Mouse (Mus musculus) heart, adult 8-10 months (tissue): ENCODE results near the gene Eci2. TPM values are rescaled to one million over a fixed set of nuclear protein-coding genes. Genes with fewer than 3 reads are reported as not detected.
"Not testable (repeated sequence)": the region's sequence is repeated elsewhere in the genome, so short reads cannot be mapped to it uniquely, and the experiment has no call there.

ENCODE experiments used
- DNase-seq: peaks from one replicate; pipeline ENCODE4 v3.0.0; 2022; ENCODE audit warnings: low spot score
- total RNA-seq, 4 experiments: library from RNA; stranded (reverse); gene quantifications; 2 replicates each; pipeline ENCODE4 v1.2.4; 2022

Eci2 gene
- total RNA-seq, 4 experiments from 2014 or later = 234 to 273 (median 251) TPM

DNA sequence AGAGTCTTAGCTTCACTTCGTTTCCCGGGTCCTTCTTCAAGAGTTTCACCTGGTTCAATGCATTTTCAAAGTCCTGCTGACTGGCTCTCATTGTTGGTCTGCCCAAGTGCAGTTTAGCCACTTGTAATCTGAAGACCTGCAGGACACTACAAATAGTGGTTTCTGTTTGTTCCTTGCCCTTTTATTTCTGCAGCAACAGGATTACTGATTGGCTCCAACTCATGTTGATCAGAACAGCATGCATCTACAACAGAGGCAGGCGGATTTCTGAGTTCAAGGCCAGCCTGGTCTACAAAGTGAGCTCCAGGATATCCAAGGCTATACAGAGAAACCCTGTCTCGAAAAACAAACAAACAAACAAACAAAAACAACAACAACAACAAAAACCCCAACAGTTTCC, 33.8 kb downstream of the Eci2 start:
- DNase-seq = no peak

DNA sequence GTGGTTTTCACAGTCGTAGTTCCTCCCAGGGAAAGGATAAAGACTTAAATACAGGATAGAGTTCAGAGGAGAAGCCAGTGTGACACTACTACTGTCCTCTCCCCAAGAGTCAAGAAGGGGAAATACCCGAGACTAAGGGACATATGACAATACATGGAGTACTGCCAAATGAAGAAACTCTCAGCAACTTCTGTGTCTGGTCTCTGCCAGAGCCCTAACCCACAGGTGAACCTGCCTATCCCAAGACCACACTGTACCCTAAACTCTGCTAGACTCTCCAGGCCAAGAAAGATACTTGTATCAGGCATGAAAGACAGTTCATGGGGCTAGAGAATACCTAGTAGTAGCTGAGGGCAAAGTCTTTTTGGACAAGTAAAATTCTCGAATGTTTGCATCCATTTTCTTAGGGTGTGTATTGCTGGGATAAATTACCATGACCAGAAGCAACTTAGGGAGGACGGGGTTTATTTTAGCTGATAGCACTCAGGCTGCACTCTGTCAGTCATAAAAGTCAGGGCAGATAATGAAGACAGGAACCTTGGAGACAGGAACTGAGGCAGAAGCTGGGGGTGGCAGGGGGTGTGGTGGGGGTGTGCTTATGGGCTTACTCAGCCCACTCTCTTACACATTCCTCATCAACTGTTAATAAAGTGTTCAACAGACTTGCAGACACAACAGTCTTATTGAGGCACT, 35.2 kb downstream of the Eci2 start:
- DNase-seq = no peak

DNA sequence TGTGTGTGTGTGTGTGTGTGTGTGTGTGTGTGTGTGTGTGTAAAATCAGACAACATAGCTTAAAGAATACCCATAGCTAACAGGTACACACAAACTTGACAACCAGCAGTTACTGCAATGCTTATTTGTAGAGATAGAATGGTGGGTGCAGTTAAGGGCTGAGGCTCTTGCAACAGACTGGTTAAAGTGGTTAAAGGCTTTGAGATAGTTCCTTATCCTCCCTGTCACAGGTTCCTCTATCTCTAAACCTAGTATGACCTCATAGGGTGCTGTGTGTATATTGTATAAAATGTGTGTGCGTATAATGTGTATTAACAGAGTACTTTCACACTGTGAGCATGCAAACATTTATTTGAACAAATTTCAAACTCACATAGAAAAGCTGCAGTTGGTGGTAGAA, 43.4 kb downstream of the Eci2 start:
- DNase-seq = not testable (repeated sequence)

DNA sequence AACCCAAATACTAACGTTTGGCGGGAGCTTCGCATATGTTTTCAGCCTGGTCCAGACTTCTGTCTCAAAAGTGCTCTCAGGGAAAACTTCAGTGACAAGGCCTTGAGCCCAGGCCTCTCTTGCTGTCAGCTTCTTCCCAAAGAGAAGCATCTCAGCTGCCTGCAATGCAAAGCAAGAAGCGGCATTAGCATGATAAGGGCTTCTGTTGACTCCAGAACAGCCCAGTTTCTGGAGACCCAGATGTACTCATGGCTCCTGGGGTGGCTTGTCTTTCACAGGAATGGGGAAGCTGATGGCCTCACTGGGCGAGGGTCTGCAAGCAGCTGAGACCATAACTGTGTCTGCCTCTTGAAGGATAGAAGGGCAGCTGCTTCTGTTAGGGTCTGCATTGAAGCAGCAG, 48.3 kb downstream of the Eci2 start:
- not testable (repeated sequence) for DNase-seq

DNA sequence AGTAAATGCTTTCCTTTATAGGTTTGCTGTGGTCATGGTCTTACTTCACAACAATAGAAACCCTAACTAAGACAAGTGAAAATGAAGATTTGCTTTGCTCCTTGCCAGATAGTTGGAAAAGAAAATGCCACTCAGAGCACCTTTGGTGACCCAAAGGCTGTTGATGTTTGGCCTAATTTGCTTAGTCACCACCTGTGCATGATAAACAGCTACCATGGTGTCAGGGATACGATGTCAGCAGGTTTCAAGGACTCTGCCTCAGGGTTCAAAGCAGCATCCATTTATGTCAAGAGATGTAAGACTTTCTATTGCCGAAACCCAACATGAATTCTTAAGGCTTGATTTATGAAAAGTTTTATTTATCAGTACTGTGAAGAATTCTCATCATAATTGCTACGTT, 49.5 kb downstream of the Eci2 start:
- DNase-seq = no peak

DNA sequence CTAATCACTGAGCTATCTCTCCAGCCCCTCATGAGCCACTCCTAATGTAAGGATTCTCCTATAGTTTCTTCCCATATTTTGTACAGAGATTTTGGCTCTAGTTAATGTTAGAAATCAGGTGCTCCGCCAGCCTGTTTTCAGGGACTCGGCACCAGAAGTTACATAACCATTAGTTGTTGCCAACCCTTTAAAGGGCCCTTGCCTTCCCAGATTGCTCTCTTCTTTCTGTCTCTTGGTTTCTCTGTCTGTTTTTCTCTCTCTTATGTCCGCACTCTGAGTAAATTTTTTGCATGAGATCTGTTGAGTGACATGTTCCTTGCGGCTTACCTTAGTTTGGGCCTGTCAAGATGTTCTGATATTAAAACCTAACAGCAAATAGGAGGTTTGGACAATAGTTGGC, 50.8 kb downstream of the Eci2 start:
- DNase-seq = no peak

DNA sequence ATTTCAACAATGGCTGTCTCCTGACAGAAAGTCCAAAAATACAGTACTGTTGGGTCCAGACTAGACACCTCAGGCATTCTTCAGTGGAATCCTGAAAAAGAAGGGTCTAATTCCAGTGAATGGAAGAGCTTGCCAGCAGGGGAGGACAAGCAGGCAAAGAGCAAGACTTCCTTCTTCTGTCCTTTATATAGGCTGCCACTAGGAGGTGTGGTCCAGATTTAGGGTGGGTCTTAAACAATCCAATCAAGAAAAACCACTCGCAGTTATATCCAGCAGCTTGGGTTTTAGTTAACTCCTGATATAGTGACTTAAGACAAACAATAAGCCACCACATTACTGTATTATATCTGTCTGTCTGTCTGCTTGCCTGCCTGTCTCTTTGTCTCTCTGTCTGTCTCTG, 53.1 kb downstream of the Eci2 start:
- no peak for DNase-seq

DNA sequence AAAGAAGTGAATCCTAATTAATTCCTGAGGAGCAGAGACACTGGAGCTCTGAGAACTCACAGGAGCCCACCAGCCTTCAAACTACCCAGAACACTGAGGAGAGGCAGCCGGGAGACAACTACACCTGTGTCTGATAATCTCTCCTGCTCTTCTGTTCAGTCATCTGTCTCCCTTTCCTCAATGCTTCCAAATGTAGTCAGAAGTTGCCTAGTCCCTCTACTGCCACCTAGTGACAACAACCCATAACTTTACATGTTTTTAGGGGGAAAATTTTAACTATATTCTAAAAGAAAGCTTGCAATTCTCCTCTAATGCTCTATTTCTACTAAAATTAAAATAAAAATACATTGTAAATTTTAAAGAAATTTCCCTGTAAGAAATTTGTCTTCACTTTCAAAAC, 53.7 kb downstream of the Eci2 start:
- DNase-seq = no peak

DNA sequence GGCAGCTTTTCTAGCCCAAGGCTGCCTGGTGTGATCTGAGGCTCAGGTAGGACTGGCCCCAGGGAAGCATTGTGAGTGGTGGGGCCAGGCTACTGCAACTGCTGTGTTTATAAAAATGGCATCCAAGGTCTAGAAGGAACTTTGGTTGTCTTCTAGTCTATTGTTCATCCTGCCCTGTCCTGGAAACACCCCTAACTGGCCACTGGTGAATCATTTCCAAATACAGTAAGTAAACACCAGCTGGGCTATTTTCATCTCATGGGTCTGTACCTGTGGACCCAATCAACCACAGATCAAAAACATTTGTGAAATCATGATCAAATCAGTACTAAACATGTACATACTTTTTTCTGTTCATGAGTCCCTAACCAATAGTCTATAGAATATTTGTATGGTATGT, 54.4 kb downstream of the Eci2 start:
- not testable (repeated sequence) for DNase-seq

DNA sequence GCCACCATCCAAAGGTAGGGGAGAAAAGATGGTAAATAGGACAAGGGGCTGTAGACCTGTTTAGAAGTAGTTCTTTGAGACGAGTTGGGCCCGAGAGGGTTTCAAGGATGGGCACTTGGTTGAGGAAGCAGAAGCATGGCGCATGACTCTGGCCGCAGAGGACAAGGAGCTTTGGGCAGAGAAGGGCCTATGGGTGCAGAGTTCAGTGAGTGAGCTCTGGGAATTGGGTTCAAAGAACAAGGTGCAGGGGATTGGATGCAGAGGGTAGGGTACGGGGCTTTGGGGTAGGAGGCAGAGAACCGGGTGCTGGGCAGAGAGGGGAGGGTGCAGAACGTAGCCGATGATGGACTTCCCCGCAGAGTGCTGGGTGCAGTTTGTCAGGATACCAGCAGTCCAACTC, 61.2 kb downstream of the Eci2 start:
- DNase-seq = not testable (repeated sequence)

DNA sequence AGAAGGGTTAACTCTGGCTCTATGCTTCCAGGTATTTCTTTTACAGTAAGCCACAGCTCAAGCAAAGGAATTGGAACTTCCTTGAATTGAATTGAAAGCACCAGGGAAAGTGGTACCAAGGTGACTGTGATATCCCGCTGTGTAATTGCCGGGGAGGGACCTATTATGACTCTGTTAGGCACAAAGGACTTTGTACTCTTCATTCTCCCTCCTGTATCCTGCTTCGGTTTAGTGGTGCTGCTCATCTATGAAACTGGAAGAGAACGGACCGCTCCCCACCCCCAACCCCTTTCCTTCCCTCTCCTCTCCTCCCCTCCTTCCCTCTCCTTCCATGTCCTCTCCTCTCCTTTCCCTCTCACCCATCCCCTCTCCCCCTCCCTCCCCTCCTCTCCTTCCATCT, 62.0 kb downstream of the Eci2 start:
- DNase-seq = no peak

DNA sequence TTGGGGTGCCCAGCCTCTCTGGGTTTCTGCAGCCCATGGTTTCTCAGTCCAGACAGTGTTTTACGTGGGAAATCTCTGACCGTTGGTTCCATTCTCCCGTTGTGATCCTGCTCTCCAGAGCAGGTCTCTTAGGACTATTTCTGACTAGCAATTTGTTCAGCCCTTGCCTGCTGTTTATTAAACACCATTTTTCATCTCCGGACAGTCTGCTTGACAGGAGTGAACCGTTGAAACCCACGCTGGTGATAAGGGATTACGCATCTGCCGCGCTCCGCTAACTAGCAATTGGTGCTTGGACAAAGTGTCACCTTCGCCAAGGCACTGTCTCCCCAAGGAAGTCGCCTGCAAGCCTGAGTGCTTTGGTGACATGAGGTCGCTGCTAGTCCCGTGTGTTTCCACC, 62.5 kb downstream of the Eci2 start:
- no peak for DNase-seq

DNA sequence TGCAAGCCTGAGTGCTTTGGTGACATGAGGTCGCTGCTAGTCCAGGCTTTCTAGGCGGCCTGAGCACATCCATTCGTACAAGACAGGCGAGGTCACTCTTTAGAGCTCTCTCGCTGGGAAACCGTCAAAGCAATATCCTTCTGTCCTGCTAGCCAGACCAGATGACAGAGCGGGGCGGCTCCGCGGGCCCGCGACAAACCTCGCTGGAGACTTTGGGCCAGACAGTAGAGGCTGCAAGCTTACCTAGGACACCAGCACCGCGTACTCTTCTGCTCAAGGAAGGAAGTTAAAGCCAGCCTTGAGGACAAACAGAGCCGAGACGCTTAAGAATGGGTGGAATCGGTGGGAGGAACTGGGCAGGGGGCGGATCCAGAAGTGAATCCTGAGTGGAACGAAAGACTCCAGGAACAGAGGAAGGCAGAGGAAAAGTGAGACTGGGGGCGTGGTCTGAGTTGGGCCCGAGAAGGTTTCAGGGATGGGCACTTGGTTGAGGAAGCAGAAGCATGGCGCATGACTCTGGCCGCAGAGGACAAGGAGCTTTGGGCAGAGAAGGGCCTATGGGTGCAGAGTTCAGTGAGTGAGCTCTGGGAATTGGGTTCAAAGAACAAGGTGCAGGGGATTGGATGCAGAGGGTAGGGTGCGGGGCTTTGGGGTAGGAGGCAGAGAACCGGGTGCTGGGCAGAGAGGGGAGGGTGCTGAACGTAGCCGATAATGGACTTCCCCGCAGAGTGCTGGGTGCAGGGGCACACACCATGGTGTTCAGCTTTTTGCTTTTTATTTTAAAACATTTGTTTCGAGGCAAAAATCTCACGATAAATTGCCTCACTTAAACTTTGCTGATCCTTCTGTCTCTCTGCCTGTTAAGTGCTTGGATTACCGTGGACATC, 63.1 kb downstream of the Eci2 start, which contains the start of gene Eci3:
Gene Eci3 (minus strand): TSS at position 300 of the 887 bp plus-strand sequence.
- DNase-seq = peak; percentile 36

DNA sequence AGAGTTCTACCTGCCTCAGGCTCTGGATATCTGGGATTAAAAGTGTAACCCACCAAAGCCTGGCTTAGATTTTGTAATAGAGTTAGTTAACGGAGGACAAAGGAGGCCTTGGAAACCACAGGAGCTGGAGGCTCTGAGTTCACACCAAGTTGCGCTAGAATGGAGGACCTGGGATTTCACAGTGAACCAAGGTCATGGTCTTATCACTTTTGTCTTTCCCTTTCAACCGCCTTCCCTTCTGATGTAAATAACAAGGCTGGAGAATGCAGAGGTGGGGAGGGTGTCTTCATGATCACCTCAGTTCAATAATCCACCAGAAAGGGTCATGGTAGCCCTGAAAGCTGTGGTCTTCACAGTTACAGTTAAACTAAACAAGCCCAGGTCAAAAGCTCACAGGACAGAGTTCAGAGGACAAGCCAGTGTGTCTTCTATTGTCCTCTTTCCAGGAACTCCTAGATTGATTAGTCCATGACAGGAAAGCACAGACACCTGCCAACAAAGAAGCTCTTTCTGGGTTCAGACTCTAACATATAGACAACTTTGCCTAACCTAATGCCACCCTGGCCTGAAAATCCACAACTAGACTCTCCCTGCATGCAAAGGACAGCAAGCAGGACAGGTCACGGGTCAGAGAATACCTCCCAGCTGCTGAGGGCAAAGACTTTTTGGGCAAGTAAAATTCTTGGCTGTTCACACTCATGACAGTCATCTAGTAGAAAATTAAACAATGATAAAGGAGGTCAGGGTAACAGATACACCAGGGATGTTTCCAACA, 65.7 kb downstream of the Eci2 start:
- DNase-seq = no peak

DNA sequence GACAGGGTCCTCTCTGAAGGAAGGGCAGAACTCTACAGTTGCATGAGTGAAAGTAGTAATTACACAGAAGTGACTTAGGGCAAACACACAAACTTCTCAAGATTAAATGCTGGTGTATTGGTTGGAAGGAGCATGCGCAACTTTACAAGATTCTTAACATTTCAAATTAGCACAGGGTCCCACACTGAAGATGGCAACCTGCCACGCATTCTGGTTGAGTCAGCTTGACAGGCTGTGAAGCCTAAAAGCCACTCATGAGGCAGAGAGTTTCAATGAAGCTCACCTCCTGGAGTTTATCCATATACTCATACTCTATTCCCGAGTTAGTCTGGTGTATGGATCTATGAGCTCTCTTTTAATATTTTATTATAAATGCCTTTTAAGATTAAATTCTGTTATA, 68.7 kb downstream of the Eci2 start:
- not testable (repeated sequence) for DNase-seq

DNA sequence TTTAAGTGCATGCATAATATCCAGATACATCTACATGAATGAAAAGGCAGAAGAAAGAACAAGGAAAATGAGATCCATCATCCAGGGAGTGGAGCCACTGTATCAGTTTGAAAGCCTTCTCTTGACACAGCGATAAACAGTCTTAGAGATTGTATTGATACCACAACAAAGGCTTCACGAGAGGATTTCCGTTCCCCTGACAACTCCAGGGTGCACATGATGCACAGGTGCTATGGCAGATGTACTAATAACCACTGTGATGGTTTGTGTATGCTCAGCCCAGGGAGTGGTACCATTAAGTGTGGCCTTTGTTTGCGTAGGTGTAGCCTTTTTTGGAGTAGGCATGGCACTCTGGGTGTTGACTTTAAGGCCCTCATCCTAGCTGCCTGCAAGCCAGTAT, 70.0 kb downstream of the Eci2 start:
- no peak for DNase-seq

DNA sequence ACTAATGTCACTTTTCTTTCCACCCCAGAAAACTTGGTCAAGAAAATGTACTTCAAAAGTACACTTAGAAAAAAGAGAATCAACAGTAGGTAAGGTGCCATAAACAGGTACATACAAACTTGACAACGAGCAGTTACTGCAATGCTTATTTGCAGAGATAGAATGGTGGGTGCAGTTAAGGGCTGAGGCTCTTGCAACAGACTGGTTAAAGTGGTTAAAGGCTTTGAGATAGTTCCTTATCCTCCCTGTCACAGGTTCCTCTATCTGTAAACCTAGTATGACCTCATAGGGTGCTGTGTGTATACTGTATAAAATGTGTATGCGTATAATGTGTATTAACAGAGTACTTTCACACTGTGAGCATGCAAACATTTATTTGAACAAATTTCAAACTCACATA, 75.5 kb downstream of the Eci2 start:
- DNase-seq = not testable (repeated sequence)

DNA sequence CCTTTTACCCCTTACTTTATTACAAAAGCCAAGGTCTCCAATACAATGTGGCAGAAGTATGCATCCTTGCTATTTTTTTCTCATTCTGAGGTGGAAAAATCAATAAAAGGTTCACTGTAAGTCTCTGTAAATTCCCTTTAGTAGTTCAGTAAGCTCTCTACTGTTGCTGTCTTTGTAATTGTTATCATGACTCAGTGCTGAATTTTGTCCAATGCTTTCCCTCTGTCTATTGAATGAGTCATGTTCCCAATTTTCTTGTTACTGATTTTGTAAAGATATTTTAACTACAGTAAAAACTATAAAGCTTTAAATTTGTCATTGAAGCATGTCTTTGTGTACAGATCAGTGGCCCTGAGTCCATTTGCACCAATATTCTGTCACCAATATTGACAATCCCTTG, 84.5 kb downstream of the Eci2 start:
- no peak for DNase-seq

DNA sequence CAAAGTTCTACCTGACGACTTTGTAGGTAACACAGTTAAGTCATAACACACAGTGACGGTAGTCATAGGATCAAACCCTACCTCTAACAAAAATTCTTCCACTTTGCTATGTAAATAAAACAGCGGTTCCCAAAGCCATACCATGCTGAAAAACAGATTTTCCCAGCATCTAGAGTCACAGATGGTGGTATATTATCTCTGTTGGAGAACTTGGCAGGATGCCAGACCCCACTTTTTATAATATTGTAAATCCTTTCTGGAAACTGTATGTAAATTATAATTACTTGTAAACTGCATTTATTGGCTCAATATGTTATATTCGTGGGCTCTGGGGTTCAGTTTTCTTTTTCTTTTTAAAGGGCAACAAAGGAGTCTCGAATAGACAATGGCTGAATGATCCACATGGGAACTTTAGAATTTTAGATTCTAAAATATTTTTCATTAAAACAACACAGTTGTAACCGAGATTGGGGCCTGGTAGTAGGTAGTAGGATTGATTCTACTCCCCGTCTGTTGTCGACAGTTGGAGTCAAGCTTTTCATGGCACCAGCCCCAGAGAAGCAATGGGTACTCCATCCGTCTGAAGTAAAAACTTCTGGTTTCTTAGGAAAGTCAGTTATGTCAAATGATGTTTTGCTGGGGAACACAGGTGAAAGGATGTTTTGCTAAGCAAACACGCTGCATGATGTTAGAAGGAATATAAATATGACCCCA, 91.8 kb downstream of the Eci2 start:
- DNase-seq = no peak
